Mouse (Mus musculus) right cerebral cortex, postnatal 36 days (tissue): ENCODE measurements around the gene Cdhr2.
A peak's percentile ranks its signal among the peaks of the same experiment; 100 is the strongest.

Source experiments
- DNase-seq, 2 experiments: peaks; one replicate each; pipeline ENCODE4 v3.0.0; 2022; ENCODE audit warnings: low spot score in 2 of 2, mixed read lengths in 1 of 2

The Cdhr2 gene

GRCm38 (mm10) chr13:54701243-54701642, at the start of gene Cdhr2:
Cdhr2 (plus strand) TSS chr13:54701461.
- DNase-seq, result no peak

- no peak for DNase-seq
Measured at GRCm38 (mm10) chr13:54660877-54661276, 40.4 kb upstream of the Cdhr2 start.

GRCm38 (mm10) chr13:54661358-54661757, 39.9 kb upstream of the Cdhr2 start:
- DNase-seq, result no peak

GRCm38 (mm10) chr13:54663999-54664398, 37.3 kb upstream of the Cdhr2 start:
- DNase-seq, result no peak

GRCm38 (mm10) chr13:54664509-54664908, 36.8 kb upstream of the Cdhr2 start:
- no peak for DNase-seq

GRCm38 (mm10) chr13:54665062-54665461, 36.2 kb upstream of the Cdhr2 start:
- no peak for DNase-seq

- no peak for DNase-seq
Measured at GRCm38 (mm10) chr13:54670491-54670890, 30.8 kb upstream of the Cdhr2 start.

GRCm38 (mm10) chr13:54675895-54676590, 25.2 kb upstream of the Cdhr2 start:
- no peak for DNase-seq

- no peak for DNase-seq
Measured at GRCm38 (mm10) chr13:54678263-54678662, 23.0 kb upstream of the Cdhr2 start.

GRCm38 (mm10) chr13:54680184-54680853, 20.9 kb upstream of the Cdhr2 start:
- no peak for DNase-seq

- no peak for DNase-seq
Measured at GRCm38 (mm10) chr13:54681291-54681690, 20.0 kb upstream of the Cdhr2 start.

GRCm38 (mm10) chr13:54683301-54683700, 18.0 kb upstream of the Cdhr2 start:
- DNase-seq, result no peak

- no peak for DNase-seq
Measured at GRCm38 (mm10) chr13:54684140-54684896, 16.9 kb upstream of the Cdhr2 start.

GRCm38 (mm10) chr13:54685174-54685573, 16.1 kb upstream of the Cdhr2 start:
- no peak for DNase-seq

- no peak for DNase-seq
Measured at GRCm38 (mm10) chr13:54686139-54687053, 14.9 kb upstream of the Cdhr2 start.

- peak; percentile 68 to 69 for DNase-seq
Measured at GRCm38 (mm10) chr13:54687096-54687495, 14.2 kb upstream of the Cdhr2 start.

GRCm38 (mm10) chr13:54687575-54688424, 13.5 kb upstream of the Cdhr2 start:
- peak; percentile 97 to 98 for DNase-seq

GRCm38 (mm10) chr13:54690151-54690740, 11.0 kb upstream of the Cdhr2 start:
- DNase-seq, result no peak

- no peak for DNase-seq
Measured at GRCm38 (mm10) chr13:54691737-54692136, 9.5 kb upstream of the Cdhr2 start.
